Mouse (Mus musculus): ENCODE results near the gene Heatr6.

The Heatr6 gene

GRCm38 (mm10) chr11:83815191-83815590 is 61.7 kb downstream of the Heatr6 start:
- peak; percentile 9 for DNase-seq

DNA sequence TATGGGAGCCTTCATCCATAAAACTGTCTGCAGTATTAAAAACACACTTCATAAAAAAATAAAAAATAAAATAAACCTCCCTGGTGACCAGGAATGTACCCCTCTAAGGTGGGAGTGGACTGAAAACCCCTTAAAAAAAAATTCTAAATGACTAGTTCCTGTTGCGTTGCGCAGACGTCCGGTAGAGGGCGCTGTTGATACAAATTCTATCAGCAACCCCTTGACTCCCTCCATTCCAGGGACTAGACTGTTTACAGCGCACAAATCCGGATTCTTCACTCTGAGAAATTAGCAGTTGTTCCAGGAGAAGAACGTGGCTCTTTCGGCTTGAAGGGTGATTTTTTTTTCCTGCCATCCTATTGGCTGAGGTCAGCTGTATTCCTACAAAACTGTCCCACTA is 62.1 kb downstream of the Heatr6 start:
- DNase-seq: peak; percentile 72

DNA sequence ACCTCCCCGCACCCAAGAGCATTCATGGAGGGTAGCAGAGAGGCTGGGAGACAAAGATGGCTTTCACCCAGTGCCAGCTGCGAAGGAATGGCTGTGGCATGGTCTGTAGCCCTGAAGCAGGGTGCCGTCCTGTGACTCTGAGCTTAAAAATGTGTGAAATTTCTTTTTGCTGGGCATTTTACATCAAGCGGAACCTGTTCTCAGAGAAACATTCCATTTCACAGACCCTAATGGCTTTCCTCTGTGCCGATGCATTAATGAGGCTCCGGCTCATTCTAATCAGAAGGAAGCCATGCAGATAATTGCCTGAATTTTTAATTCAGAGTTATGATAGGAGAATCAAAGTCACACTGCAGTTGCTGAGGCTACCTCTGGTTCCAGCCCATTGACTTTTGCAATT is 63.6 kb downstream of the Heatr6 start:
- no peak for DNase-seq

- no peak for DNase-seq
Measured at GRCm38 (mm10) chr11:83817994-83818393, 64.5 kb downstream of the Heatr6 start.

GRCm38 (mm10) chr11:83818591-83819127 is 65.2 kb downstream of the Heatr6 start:
- no peak for DNase-seq

GRCm38 (mm10) chr11:83819806-83820483 is 66.4 kb downstream of the Heatr6 start:
- peak; percentile 14 for DNase-seq

DNA sequence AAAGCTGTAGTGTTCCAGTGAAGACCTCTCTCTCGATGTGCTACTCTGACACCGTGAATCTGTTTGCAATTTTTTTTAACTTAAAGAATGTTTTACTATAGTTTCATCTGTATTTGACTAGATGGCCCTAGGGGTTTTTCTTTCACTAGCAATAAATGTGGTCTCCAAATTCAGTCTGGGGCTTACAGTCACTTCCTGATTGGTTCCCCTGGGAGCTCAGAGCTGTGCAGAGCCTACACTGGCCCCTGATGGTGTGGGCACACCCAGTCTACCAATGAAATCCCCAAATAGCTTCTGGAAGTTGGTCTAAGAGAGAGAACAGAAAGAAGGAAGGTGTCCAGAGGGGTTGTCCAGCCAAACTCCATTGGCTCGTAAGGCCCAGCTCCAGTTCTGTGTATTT is 72.6 kb downstream of the Heatr6 start:
- DNase-seq: no peak

DNA sequence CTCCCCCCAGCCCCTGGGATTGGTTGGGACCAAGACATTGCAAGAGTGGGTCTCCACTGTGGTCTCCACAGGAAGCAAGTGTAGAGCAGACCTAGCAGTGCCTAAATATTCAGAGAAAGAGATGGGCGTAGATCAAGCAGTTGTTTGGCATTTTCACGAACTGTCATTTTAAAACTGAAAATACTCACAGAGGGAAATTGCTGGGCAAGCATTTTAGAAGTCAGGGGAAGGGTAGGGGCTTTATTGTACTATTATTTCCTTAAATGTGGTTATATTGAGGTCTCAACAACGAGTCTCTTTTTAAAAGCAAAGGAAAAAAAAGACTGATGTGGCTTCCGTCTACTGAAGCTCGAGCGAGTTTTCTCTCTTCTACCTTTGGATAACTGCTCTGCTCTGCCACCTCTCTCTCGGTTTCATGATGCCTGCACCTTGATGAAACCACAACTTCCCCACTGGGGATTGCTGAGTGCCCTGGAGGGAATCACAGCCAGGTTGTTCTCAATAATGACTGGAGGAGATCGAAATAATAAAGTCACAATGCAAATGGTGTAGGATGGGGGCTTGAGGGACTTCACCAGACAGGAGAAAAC is 75.2 kb downstream of the Heatr6 start:
- no peak for DNase-seq

DNA sequence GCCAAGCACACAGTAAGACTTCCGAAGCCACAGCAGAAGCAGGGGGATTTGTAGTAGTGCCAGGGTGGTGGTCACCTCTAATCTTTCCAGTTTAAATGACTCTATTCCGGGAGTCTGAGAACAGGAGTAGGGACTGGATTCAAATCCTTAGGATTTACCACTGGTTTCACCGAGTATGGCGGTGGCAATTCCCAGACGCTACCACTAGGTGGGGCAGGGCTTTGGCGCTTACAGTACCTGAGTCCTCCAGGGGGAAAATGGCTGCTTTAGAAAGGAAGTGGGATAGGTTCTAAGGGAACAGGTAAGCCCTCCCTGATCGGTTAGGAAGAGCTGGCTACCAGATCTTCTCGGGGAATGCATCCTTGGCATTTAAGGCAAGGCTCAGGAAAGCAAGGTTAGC is 78.9 kb downstream of the Heatr6 start:
- peak; percentile 40 for DNase-seq

Measured in lung, postnatal 10 days (tissue).